Mouse (Mus musculus): Measurements from ENCODE around the gene Tnfrsf1b. TPM values are rescaled to one million over a fixed set of nuclear protein-coding genes. Genes with fewer than 3 reads are reported as not detected.
"Not testable (repeated sequence)": the region's sequence is repeated elsewhere in the genome, so short reads cannot be mapped to it uniquely, and the experiment has no call there.

The Tnfrsf1b gene
- polyA plus RNA-seq, 1 experiment from 2014 or later = 9.4 TPM

GRCm38 (mm10) chr4:145193991-145194511 lies 52.6 kb downstream of the Tnfrsf1b start:
- Histone ChIP-seq H3K4me1 (ENCODE audit: insufficient read depth) (peaks cover 21% of the 10 kb centered on the region), H3K36me3 (replicated peaks; ENCODE audit: insufficient read depth, low read length) (peaks cover 11% of the 10 kb centered on the region; the same call in 1 of the 2 replicates), H3K9me3 (ENCODE audit: low read length) (no peaks in the 10 kb centered on the region), H3K27me3 (ENCODE audit: insufficient read depth, low read length) (no peaks in the 10 kb centered on the region), H3K9ac (replicated peaks) (peak overlapping the region; percentile 93), H3K27ac (ENCODE audit: low read depth) (peak overlapping the region; percentile 85), H3K4me2 (ENCODE audit: low read depth, low read length) (peak overlapping the region; percentile 82), H3K4me3 (ENCODE audit: low read depth, low read length) (peak overlapping the region; percentile 81)
- TF ChIP-seq CTCF (IDR thresholded peaks at IDR 0.05; ENCODE audit: low read depth) (no peak), EP300 (IDR thresholded peaks at IDR 0.05; ENCODE audit: low read depth) (no peak)
- ATAC-seq = peak; percentile 60
- WGBS (ENCODE audit: insufficient replicate concordance) = 2% methylated on average over 10 of the region's 10 CpGs
- DNase-seq = peak; percentile 59

- Histone ChIP-seq H3K4me2 (ENCODE audit: low read depth, low read length) (peak overlapping the region; percentile 82), H3K9ac (replicated peaks) (peak overlapping the region; percentile 93), H3K4me1 (ENCODE audit: insufficient read depth) (peaks cover 21% of the 10 kb centered on the region), H3K9me3 (ENCODE audit: low read length) (no peaks in the 10 kb centered on the region), H3K27ac (ENCODE audit: low read depth) (peak overlapping the region; percentile 85), H3K36me3 (replicated peaks; ENCODE audit: insufficient read depth, low read length) (peaks cover 16% of the 10 kb centered on the region; the same call in 1 of the 2 replicates), H3K27me3 (ENCODE audit: insufficient read depth, low read length) (no peaks in the 10 kb centered on the region), H3K4me3 (ENCODE audit: low read depth, low read length) (peak overlapping the region; percentile 81)
- TF ChIP-seq CTCF (IDR thresholded peaks at IDR 0.05; ENCODE audit: low read depth) (no peak), EP300 (IDR thresholded peaks at IDR 0.05; ENCODE audit: low read depth) (no peak)
- WGBS (ENCODE audit: insufficient replicate concordance) = 45% methylated on average over 3 of the region's 3 CpGs
- ATAC-seq (no peak), DNase-seq (no peak)
Observed at GRCm38 (mm10) chr4:145193406-145193805, 53.3 kb downstream of the Tnfrsf1b start.

- no peak for TF ChIP-seq CTCF (IDR thresholded peaks at IDR 0.05; ENCODE audit: low read depth)
- TF ChIP-seq EP300 (IDR thresholded peaks at IDR 0.05; ENCODE audit: low read depth) = no peak
- H3K4me1 ChIP-seq (ENCODE audit: insufficient read depth) = peaks cover 21% of the 10 kb centered on the region
- no peak for ATAC-seq
- no peak overlapping the region for H3K4me3 ChIP-seq (ENCODE audit: low read depth, low read length)
- peak; percentile 31 for DNase-seq
- H3K9me3 ChIP-seq (ENCODE audit: low read length) = no peaks in the 10 kb centered on the region
- peak overlapping the region; percentile 82 for H3K4me2 ChIP-seq (ENCODE audit: low read depth, low read length)
- H3K9ac ChIP-seq (replicated peaks) = no peak overlapping the region
- peaks cover 16% of the 10 kb centered on the region; the same call in 1 of the 2 replicates for H3K36me3 ChIP-seq (replicated peaks; ENCODE audit: insufficient read depth, low read length)
- H3K27me3 ChIP-seq (ENCODE audit: insufficient read depth, low read length) = no peaks in the 10 kb centered on the region
- H3K27ac ChIP-seq (ENCODE audit: low read depth) = peak overlapping the region; percentile 75
Observed at GRCm38 (mm10) chr4:145192686-145193085, 54.0 kb downstream of the Tnfrsf1b start.

GRCm38 (mm10) chr4:145188561-145188960 lies 58.1 kb downstream of the Tnfrsf1b start:
- Histone ChIP-seq H3K27ac (ENCODE audit: low read depth) (no peak overlapping the region), H3K4me1 (ENCODE audit: insufficient read depth) (peaks cover 13% of the 10 kb centered on the region), H3K9ac (replicated peaks) (no peak overlapping the region), H3K27me3 (ENCODE audit: insufficient read depth, low read length) (no peaks in the 10 kb centered on the region), H3K4me3 (ENCODE audit: low read depth, low read length) (no peak overlapping the region), H3K36me3 (replicated peaks; ENCODE audit: insufficient read depth, low read length) (peaks cover 31% of the 10 kb centered on the region), H3K9me3 (ENCODE audit: low read length) (no peaks in the 10 kb centered on the region), H3K4me2 (ENCODE audit: low read depth, low read length) (no peak overlapping the region)
- ATAC-seq (no peak), DNase-seq (no peak)
- TF ChIP-seq CTCF (IDR thresholded peaks at IDR 0.05; ENCODE audit: low read depth) = no peak
- TF ChIP-seq EP300 (IDR thresholded peaks at IDR 0.05; ENCODE audit: low read depth) = no peak

DNA sequence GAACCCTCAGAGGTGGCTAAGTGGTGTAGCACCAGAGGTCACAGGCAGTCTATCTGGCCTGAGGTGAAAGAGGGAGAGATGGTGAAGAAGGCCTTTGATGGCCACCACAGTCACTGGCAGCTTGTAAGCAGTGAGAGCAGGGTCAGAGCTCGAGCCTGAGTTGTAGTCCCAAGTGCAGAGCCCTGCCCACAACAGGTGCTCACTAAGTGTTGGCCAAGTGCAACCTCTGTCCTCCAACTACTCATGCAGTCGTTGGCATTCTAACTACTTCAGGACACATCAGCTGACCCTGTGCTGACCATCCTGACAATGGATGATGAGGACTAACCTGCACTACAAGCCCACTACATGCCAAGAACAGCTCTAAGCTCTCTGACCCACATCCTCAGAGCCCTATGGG lies 59.1 kb downstream of the Tnfrsf1b start:
- Histone ChIP-seq H3K9ac (replicated peaks) (no peak overlapping the region), H3K27ac (ENCODE audit: low read depth) (no peak overlapping the region), H3K4me2 (ENCODE audit: low read depth, low read length) (no peak overlapping the region), H3K27me3 (ENCODE audit: insufficient read depth, low read length) (no peaks in the 10 kb centered on the region), H3K9me3 (ENCODE audit: low read length) (no peaks in the 10 kb centered on the region), H3K36me3 (replicated peaks; ENCODE audit: insufficient read depth, low read length) (peaks cover 33% of the 10 kb centered on the region), H3K4me3 (ENCODE audit: low read depth, low read length) (no peak overlapping the region), H3K4me1 (ENCODE audit: insufficient read depth) (peaks cover 5% of the 10 kb centered on the region)
- no peak for TF ChIP-seq EP300 (IDR thresholded peaks at IDR 0.05; ENCODE audit: low read depth)
- TF ChIP-seq CTCF (IDR thresholded peaks at IDR 0.05; ENCODE audit: low read depth) = no peak
- 63% methylated on average over 2 of the region's 2 CpGs for WGBS (ENCODE audit: insufficient replicate concordance)
- DNase-seq (no peak), ATAC-seq (no peak)

- ATAC-seq (no peak), DNase-seq (no peak)
- TF ChIP-seq EP300 (IDR thresholded peaks at IDR 0.05; ENCODE audit: low read depth) = no peak
- no peak for TF ChIP-seq CTCF (IDR thresholded peaks at IDR 0.05; ENCODE audit: low read depth)
- no peak overlapping the region for H3K27ac ChIP-seq (ENCODE audit: low read depth)
- H3K9ac ChIP-seq (replicated peaks) = no peak overlapping the region
- 93% methylated on average over 5 of the region's 5 CpGs for WGBS (ENCODE audit: insufficient replicate concordance)
- H3K4me1 ChIP-seq (ENCODE audit: insufficient read depth) = no peaks in the 10 kb centered on the region
- no peak overlapping the region for H3K4me3 ChIP-seq (ENCODE audit: low read depth, low read length)
- peaks cover 51% of the 10 kb centered on the region for H3K36me3 ChIP-seq (replicated peaks; ENCODE audit: insufficient read depth, low read length)
- H3K4me2 ChIP-seq (ENCODE audit: low read depth, low read length) = no peak overlapping the region
- no peaks in the 10 kb centered on the region for H3K9me3 ChIP-seq (ENCODE audit: low read length)
- H3K27me3 ChIP-seq (ENCODE audit: insufficient read depth, low read length) = no peaks in the 10 kb centered on the region
Observed at GRCm38 (mm10) chr4:145178918-145179549, 67.6 kb downstream of the Tnfrsf1b start.

- peaks cover 86% of the 10 kb centered on the region for H3K36me3 ChIP-seq (replicated peaks; ENCODE audit: insufficient read depth, low read length)
- H3K9me3 ChIP-seq (ENCODE audit: low read length); DNase-seq; H3K9ac ChIP-seq (replicated peaks); ATAC-seq; H3K27me3 ChIP-seq (ENCODE audit: insufficient read depth, low read length); H3K27ac ChIP-seq (ENCODE audit: low read depth); H3K4me2 ChIP-seq (ENCODE audit: low read depth, low read length); H3K4me1 ChIP-seq (ENCODE audit: insufficient read depth); H3K4me3 ChIP-seq (ENCODE audit: low read depth, low read length): not testable (repeated sequence)
- WGBS (ENCODE audit: insufficient replicate concordance) = 94% methylated on average over 3 of the region's 3 CpGs
Observed at GRCm38 (mm10) chr4:145165542-145165941, 81.1 kb downstream of the Tnfrsf1b start.
